In the genomic region with DNA sequence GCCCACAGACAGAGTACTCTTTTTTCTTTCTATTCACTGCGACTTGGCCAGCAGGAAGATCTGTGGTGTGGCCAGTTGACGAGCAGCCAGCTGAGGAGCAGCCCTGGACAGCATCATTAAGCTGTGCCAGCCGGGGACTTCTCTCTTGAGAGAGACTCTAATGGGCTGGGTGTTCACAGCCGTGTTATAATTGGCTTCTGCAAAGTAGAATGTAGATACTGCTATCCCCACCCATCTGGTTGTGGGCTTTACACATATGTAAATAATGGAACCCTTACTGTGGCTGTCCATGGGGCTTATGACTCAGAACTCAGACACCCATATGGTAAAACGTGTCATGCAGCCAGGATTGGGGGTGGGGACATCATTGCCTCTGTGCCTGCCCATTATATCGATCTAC, we compare ENCODE assay signal across 9 mouse cellular contexts.
DNase-seq lines count a peak whose midpoint lies in the region; ATAC-seq and TF ChIP-seq lines count a peak whose summit lies in the region.
"Had no signal": no experiment of that assay in that cellular context is flagged by ENCODE, and none has a peak within 500 bp of the region (broad histone marks: within the 10 kb centered on the region; RNA-seq: fewer than 3 reads in every experiment).

No protein-coding gene starts in this region.

- H3K27ac ChIP-seq in hindbrain, postnatal 0 days, result no peak overlapping the region
- no peak overlapping the region for H3K27ac ChIP-seq in neural tube, embryonic 14.5 days (ENCODE audit: low read depth, low read length)
- H3K27ac ChIP-seq: heart, adult 2 months; liver, embryonic 13.5 days had no signal

- no peaks in the 10 kb centered on the region for H3K27me3 ChIP-seq in hindbrain, postnatal 0 days (ENCODE audit: insufficient read depth, low read length)
- H3K27me3 ChIP-seq in neural tube, embryonic 14.5 days (ENCODE audit: control insufficient read depth, insufficient read depth, low read length), result no peaks in the 10 kb centered on the region
- H3K27me3 ChIP-seq: liver, embryonic 13.5 days had no signal

- 21% methylated on average over 6 of the region's 6 CpGs for WGBS in hindbrain, postnatal 0 days
- 47% methylated on average over 6 of the region's 6 CpGs for WGBS in neural tube, embryonic 14.5 days

- TF ChIP-seq POLR2A in brain, embryonic 14.5 days (IDR thresholded peaks at IDR 0.05; ENCODE audit: borderline replicate concordance, extremely low read depth, insufficient read depth, insufficient read length, poor library complexity, severe bottlenecking), result no peak

- no peak for TF ChIP-seq CTCF in brain, embryonic 14.5 days (IDR thresholded peaks at IDR 0.05; ENCODE audit: borderline replicate concordance, extremely low read depth, insufficient read depth, insufficient read length)
- no peak for TF ChIP-seq CTCF in hindbrain, postnatal 0 days (IDR thresholded peaks at IDR 0.05; ENCODE audit: low read depth)

- H3K4me1 ChIP-seq in hindbrain, postnatal 0 days (ENCODE audit: insufficient read depth, low read length), result no peaks in the 10 kb centered on the region
- H3K4me1 ChIP-seq in neural tube, embryonic 14.5 days (ENCODE audit: control insufficient read depth, insufficient read depth, low read length), result no peaks in the 10 kb centered on the region
- H3K4me1 ChIP-seq: liver, embryonic 13.5 days had no signal

- peak; percentile 94 for DNase-seq in brain, embryonic 14.5 days (ENCODE audit: low read depth)
- DNase-seq in cerebellum, adult 9-11 months, result peak; percentile 42
- peak; percentile 82 for DNase-seq in hindbrain, postnatal 0 days (ENCODE audit: low spot score)
- no peak for DNase-seq in ovary, postnatal 36 days (ENCODE audit: low spot score)
- DNase-seq in adrenal gland, postnatal 14 days, result no peak
- no peak for DNase-seq in embryo, embryonic 10.5 days (ENCODE audit: low spot score)
- DNase-seq: liver, embryonic 13.5 days had no signal

- H3K9me3 ChIP-seq in hindbrain, postnatal 0 days (ENCODE audit: low read length), result no peaks in the 10 kb centered on the region
- no peaks in the 10 kb centered on the region for H3K9me3 ChIP-seq in neural tube, embryonic 14.5 days (ENCODE audit: control insufficient read depth, low read length)
- H3K9me3 ChIP-seq: liver, embryonic 13.5 days had no signal

- H3K4me2 ChIP-seq in hindbrain, postnatal 0 days (ENCODE audit: low read depth, low read length), result no peak overlapping the region
- no peak overlapping the region for H3K4me2 ChIP-seq in neural tube, embryonic 14.5 days (ENCODE audit: low read depth, low read length)
- H3K4me2 ChIP-seq: liver, embryonic 13.5 days had no signal

- no peaks in the 10 kb centered on the region for H3K36me3 ChIP-seq in hindbrain, postnatal 0 days (ENCODE audit: insufficient read depth, low read length)
- no peaks in the 10 kb centered on the region for H3K36me3 ChIP-seq in neural tube, embryonic 14.5 days (ENCODE audit: control insufficient read depth, insufficient read depth, low read length)
- H3K36me3 ChIP-seq: liver, embryonic 13.5 days had no signal

- peak; percentile 89 for ATAC-seq in hindbrain, postnatal 0 days
- peak; percentile 84 for ATAC-seq in neural tube, embryonic 14.5 days (ENCODE audit: low read depth)

- no peak overlapping the region for H3K9ac ChIP-seq in hindbrain, postnatal 0 days (replicated peaks; ENCODE audit: low read length)
- H3K9ac ChIP-seq in neural tube, embryonic 14.5 days (replicated peaks; ENCODE audit: low read depth, low read length), result no peak overlapping the region
- H3K9ac ChIP-seq: liver, embryonic 13.5 days had no signal

- H3K4me3 ChIP-seq in hindbrain, postnatal 0 days (ENCODE audit: low read length), result no peak overlapping the region
- H3K4me3 ChIP-seq in neural tube, embryonic 14.5 days (ENCODE audit: low read depth, low read length), result no peak overlapping the region
- H3K4me3 ChIP-seq: heart, adult 2 months; liver, embryonic 13.5 days had no signal

Comparison
In these comparisons a context has a peak if more than half of its experiments do, and no peak if none do; other contexts are left out.
1. DNase-seq: peak in brain, embryonic 14.5 days (single experiment), cerebellum, adult 9-11 months (single experiment) and hindbrain, postnatal 0 days (single experiment); none in ovary, postnatal 36 days (single experiment), adrenal gland, postnatal 14 days (single experiment) and embryo, embryonic 10.5 days (single experiment).